Mouse (Mus musculus) liver, postnatal 0 days (tissue): Measurements from ENCODE around the gene AU040320. TPM values are rescaled to one million over a fixed set of nuclear protein-coding genes. Genes with fewer than 3 reads are reported as not detected.
A peak's percentile ranks its signal among the peaks of the same experiment; 100 is the strongest.

Experiments
- ATAC-seq: fragments of 200-750 bp; cut with Nextera tagmentation; 2 replicates; pipeline ENCODE4 v1.8.0; 2017; ENCODE audit warnings: mild to moderate bottlenecking, moderate library complexity
- DNase-seq: peaks from one replicate; pipeline ENCODE4 v3.0.0-alpha.2; 2016
- H3K27ac ChIP-seq: fragments of 300-500 bp; sonication (generic); 2 replicates; pipeline ENCODE4 v1.5.1; 2014; ENCODE audit warnings: antibody characterized with exemption, moderate library complexity, mild to moderate bottlenecking, low read depth
- H3K27me3 ChIP-seq: fragments of 300-500 bp; sonication (generic); 2 replicates; pipeline ENCODE4 v1.6.1; 2014; ENCODE audit warnings: low read length, control low read depth, mixed read lengths; ENCODE audit not compliant: insufficient read depth
- H3K36me3 ChIP-seq: fragments of 300-500 bp; sonication (generic); replicated peaks from 2 replicates; pipeline ENCODE4 v1.6.1; 2014; ENCODE audit warnings: mild to moderate bottlenecking, control low read depth, low read length, moderate library complexity, mixed read lengths; ENCODE audit not compliant: insufficient read depth
- H3K4me1 ChIP-seq: fragments of 300-500 bp; sonication (generic); 2 replicates; pipeline ENCODE4 v1.6.1; 2014; ENCODE audit warnings: antibody characterized with exemption, mild to moderate bottlenecking, control low read depth; ENCODE audit not compliant: insufficient read depth
- H3K4me2 ChIP-seq: fragments of 300-500 bp; sonication (generic); 2 replicates; pipeline ENCODE4 v1.6.1; 2014; ENCODE audit warnings: low read depth, mild to moderate bottlenecking, low read length, moderate library complexity, mixed read lengths
- H3K4me3 ChIP-seq: fragments of 300-500 bp; sonication (generic); 2 replicates; pipeline ENCODE4 v1.5.1; 2014; ENCODE audit warnings: low read depth, low read length
- H3K9ac ChIP-seq: fragments of 300-500 bp; sonication (generic); replicated peaks from 2 replicates; pipeline ENCODE4 v1.6.1; 2014; ENCODE audit warnings: mild to moderate bottlenecking, moderate library complexity
- H3K9me3 ChIP-seq: fragments of 300-500 bp; sonication (generic); 2 replicates; pipeline ENCODE4 v1.6.1; 2016; ENCODE audit warnings: mild to moderate bottlenecking, control low read depth, low read length, mixed read lengths
- CTCF ChIP-seq: sonication (generic); IDR thresholded peaks from 2 replicates; pipeline ENCODE4 v1.5.1; 2016; ENCODE audit warnings: antibody characterized with exemption, low read depth
- EP300 ChIP-seq: IDR thresholded peaks from 2 replicates; pipeline ENCODE4 v1.6.1; 2016; ENCODE audit warnings: antibody characterized with exemption, low read depth, mild to moderate bottlenecking
- WGBS: fragments of 180-500 bp; shearing (Covaris S2); extraction: QIAGEN DNeasy Blood & Tissue Kit; methylation state at CpG from one replicate; pipeline ENCODE4 v1.1.7; 2014; ENCODE audit not compliant: insufficient replicate concordance; 5-methylcytosine and 5-hydroxymethylcytosine counted together
- polyA plus RNA-seq: library from polyadenylated mRNA; unstranded; fragments of >200 nt; fragmentation: Nextera tagmentation; extraction: Ambion mirVana; gene quantifications from 2 replicates; pipeline ENCODE4 v1.2.1, GENCODE M21; 2015

The AU040320 gene
- polyA plus RNA-seq, 1 experiment from 2014 or later, result 9.5 TPM

DNA sequence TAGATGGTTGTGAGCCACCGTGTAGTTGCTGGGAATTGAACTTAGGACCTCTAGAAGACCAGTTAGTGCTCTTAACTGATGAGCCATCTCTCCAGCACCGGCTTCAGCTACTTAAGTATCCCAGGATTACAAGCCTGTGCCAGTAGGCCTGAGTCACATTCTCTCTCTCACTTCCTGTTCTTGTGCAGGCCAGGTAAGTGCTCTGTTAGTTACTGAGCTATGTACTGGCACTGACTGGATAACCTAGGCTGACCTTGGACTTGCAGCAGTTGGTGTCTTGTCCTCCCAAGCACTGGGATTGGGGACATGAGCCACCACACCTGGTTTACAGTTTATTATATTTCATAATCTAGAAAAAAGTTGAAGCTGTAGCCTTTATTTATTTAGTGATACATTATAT lies 10.1 kb downstream of the AU040320 start:
- WGBS, result 74% methylated on average over 2 of the region's 2 CpGs

DNA sequence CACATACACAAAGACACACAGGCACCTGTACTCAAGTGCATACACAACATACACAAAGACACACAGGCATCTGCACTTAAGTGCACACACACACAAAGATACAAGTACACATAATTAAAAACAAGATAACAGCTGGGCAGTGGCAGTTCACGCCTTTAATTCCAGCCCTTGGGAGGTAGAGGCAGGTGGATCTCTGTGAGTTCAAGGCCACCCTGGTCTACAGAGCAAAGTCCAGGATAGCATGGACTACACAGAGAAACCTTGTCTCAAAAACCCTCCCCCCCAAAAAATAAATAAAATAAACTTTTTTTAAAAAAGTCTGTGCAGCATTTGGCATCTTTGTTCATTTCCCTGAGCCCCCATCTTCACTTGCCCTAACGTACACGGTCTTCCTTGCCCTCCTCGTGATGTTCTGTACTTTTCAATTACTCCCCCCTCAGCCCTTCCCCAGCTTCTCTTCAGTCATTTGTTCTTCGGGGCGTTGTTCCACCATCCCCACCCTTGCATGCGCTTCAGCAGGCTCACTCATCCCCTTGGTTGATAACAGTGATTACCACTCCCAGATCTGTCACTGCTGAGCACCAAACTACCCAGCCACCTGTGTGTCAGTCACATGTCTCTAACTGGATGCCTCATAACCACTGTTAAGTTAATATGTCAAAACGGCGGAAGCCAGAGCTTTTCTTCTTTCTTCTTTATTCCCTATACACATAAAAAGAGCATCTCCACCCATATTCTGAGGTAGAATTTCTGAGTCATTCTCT lies 16.6 kb downstream of the AU040320 start:
- Histone ChIP-seq H3K36me3 (0 out of 2 replicates have a peak, but pooled peaks cover 2% of the 10 kb centered on the region), H3K4me1 (no peaks in the 10 kb centered on the region), H3K9me3 (no peaks in the 10 kb centered on the region), H3K4me2 (no peak overlapping the region), H3K4me3 (no peak overlapping the region), H3K27ac (no peak overlapping the region), H3K9ac (no peak overlapping the region), H3K27me3 (no peaks in the 10 kb centered on the region)
- DNase-seq (no peak), ATAC-seq (no peak)
- WGBS, result 69% methylated on average over 9 of the region's 9 CpGs
- TF ChIP-seq EP300, result no peak
- no peak for TF ChIP-seq CTCF

More for the DNA sequence above, 10.1 kb downstream of the AU040320 start:
- Histone ChIP-seq H3K4me1 (peaks cover 4% of the 10 kb centered on the region; the same call in 1 of the 2 replicates), H3K27ac (peak overlapping the region; percentile 51; the same call in 1 of the 2 replicates), H3K27me3 (no peaks in the 10 kb centered on the region), H3K9ac (no peak overlapping the region), H3K9me3 (no peaks in the 10 kb centered on the region), H3K4me2 (no peak overlapping the region), H3K4me3 (no peak overlapping the region), H3K36me3 (peaks cover 8% of the 10 kb centered on the region; the same call in 1 of the 2 replicates)
- no peak for ATAC-seq
- TF ChIP-seq CTCF (no peak), EP300 (no peak)
- DNase-seq, result no peak

DNA sequence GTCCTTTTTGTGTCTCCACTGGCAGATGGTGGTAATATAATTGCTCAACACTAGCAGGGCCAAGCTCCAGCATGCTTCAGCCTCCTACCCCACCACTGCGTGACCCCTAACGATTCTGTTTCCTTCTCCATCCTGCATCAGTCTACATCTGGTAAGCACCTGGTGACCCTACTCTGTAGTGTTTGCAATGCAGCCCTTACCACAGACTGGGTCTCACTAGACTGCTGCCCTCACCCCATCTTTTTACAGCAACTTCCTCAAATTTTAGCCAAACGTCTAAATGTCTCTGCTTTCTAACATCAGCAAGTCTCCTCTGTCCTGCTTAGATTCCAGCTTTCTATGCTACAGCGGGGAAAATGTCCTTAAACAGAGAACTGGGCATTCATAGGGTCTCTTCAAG lies 17.5 kb downstream of the AU040320 start:
- H3K4me1 ChIP-seq, result no peaks in the 10 kb centered on the region
- no peak overlapping the region for H3K4me2 ChIP-seq
- no peaks in the 10 kb centered on the region for H3K27me3 ChIP-seq
- ATAC-seq (no peak), DNase-seq (no peak)
- H3K27ac ChIP-seq, result no peak overlapping the region
- no peak overlapping the region for H3K4me3 ChIP-seq
- no peak overlapping the region for H3K9ac ChIP-seq
- WGBS, result 60% methylated on average over 4 of the region's 4 CpGs
- 0 out of 2 replicates have a peak, but pooled peaks cover 2% of the 10 kb centered on the region for H3K36me3 ChIP-seq
- H3K9me3 ChIP-seq, result no peaks in the 10 kb centered on the region
- no peak for TF ChIP-seq EP300
- no peak for TF ChIP-seq CTCF

DNA sequence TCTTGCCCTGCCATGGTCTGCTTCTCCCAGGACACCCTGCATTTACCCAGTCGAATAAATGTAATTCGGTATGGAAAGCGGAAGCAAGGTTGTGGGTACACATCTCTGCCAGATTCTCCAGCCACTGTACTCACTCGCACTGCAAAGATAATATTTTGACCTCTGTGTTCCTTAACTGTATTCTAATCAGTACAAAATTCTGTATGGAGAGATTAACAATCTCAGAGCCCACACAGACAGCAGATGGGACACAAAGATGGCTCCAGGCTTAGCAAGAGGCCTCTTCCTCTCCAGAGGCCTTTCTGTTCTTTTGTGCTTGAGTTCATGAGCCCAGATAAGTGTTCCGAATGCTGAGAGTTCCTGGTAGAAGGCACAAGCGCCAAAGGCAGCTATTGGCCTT lies 20.5 kb downstream of the AU040320 start:
- ATAC-seq (no peak), DNase-seq (no peak)
- H3K9ac ChIP-seq, result no peak overlapping the region
- TF ChIP-seq EP300, result no peak
- TF ChIP-seq CTCF, result no peak
- no peak overlapping the region for H3K4me2 ChIP-seq
- H3K4me3 ChIP-seq, result no peak overlapping the region
- no peaks in the 10 kb centered on the region for H3K27me3 ChIP-seq
- no peaks in the 10 kb centered on the region for H3K9me3 ChIP-seq
- H3K36me3 ChIP-seq, result 0 out of 2 replicates have a peak, but pooled peaks cover 2% of the 10 kb centered on the region
- H3K4me1 ChIP-seq, result no peaks in the 10 kb centered on the region
- no peak overlapping the region for H3K27ac ChIP-seq
- 69% methylated on average over 6 of the region's 6 CpGs for WGBS

GRCm38 (mm10) chr4:126775182-126775581 lies 21.8 kb downstream of the AU040320 start:
- Histone ChIP-seq H3K4me3 (no peak overlapping the region), H3K9ac (no peak overlapping the region), H3K27me3 (no peaks in the 10 kb centered on the region), H3K9me3 (no peaks in the 10 kb centered on the region), H3K27ac (no peak overlapping the region), H3K36me3 (0 out of 2 replicates have a peak, but pooled peaks cover 2% of the 10 kb centered on the region), H3K4me2 (no peak overlapping the region), H3K4me1 (no peaks in the 10 kb centered on the region)
- 68% methylated on average over 1 of the region's 1 CpGs for WGBS
- DNase-seq (no peak), ATAC-seq (no peak)
- TF ChIP-seq EP300, result no peak
- TF ChIP-seq CTCF, result no peak

- no peak overlapping the region for H3K4me2 ChIP-seq
- H3K36me3 ChIP-seq, result no peaks in the 10 kb centered on the region
- no peaks in the 10 kb centered on the region for H3K27me3 ChIP-seq
- WGBS, result 69% methylated on average over 8 of the region's 8 CpGs
- H3K27ac ChIP-seq, result no peak overlapping the region
- no peak for ATAC-seq
- no peaks in the 10 kb centered on the region for H3K4me1 ChIP-seq
- DNase-seq, result no peak
- TF ChIP-seq CTCF, result no peak
- TF ChIP-seq EP300, result no peak
- H3K9me3 ChIP-seq, result no peaks in the 10 kb centered on the region
- H3K4me3 ChIP-seq, result no peak overlapping the region
- no peak overlapping the region for H3K9ac ChIP-seq
These were observed 25.8 kb downstream of the AU040320 start for GRCm38 (mm10) chr4:126779148-126779581.
